Mouse (Mus musculus) cerebellum, adult 9-11 months (tissue): ENCODE data around the gene Fam57a.

Source experiments
- DNase-seq: peaks from one replicate; pipeline ENCODE4 v3.0.0; 2022

Fam57a gene

GRCm38 (mm10) chr11:76179495-76180145, at the start of gene Fam57a, which contains the start of gene Vps53:
Gene Fam57a, plus strand, starts transcription at chr11:76179671.
Gene Vps53, minus strand, starts transcription at chr11:76179647.
- peak; percentile 89 for DNase-seq

- no peak for DNase-seq
Observed at GRCm38 (mm10) chr11:76130859-76131258, 48.6 kb upstream of the Fam57a start.

- no peak for DNase-seq
Observed at GRCm38 (mm10) chr11:76135641-76136437, 43.6 kb upstream of the Fam57a start.

GRCm38 (mm10) chr11:76137996-76138395, 41.5 kb upstream of the Fam57a start:
- no peak for DNase-seq

- DNase-seq = no peak
Observed at GRCm38 (mm10) chr11:76144386-76144785, 35.1 kb upstream of the Fam57a start.

- no peak for DNase-seq
Observed at GRCm38 (mm10) chr11:76145169-76145568, 34.3 kb upstream of the Fam57a start.

DNA sequence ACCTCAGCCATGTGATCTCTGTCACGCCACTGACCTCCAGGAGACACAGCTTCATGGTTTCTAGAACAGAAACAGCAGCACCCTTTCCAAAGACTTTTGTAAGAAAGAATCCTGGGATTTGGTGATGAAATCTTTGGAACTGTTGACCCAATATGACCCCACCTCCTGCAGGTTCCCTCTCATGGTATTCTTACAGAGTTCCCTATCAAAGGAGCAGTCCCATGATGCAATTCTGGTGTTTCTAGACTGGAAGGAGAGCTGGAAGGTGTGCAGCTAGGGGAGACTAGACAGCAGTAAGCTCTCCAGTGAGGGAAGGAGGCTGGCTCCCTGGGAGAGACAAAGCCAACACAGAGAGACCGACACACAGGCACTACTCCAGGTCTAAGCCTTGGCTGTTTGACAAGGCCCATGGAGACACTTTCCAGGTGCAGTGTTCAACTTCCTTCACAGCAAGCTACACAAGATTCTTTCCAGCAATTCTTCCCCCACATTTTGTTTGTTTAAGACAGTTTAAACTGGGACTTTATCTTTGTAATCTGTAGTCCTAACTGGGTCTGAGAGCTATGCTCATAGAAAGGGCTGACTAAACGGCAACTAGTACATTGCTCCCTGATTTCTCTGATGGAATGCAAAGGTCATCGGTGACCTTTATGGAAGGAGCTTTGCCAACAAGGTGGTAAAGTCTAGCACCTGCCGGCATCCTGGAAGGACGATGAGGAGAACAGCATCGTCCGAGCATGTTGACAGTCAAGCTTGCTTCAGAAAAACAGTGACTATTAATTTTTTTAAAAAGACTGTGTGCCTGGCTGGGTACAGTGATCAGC, 33.1 kb upstream of the Fam57a start:
- DNase-seq = peak; percentile 26

DNA sequence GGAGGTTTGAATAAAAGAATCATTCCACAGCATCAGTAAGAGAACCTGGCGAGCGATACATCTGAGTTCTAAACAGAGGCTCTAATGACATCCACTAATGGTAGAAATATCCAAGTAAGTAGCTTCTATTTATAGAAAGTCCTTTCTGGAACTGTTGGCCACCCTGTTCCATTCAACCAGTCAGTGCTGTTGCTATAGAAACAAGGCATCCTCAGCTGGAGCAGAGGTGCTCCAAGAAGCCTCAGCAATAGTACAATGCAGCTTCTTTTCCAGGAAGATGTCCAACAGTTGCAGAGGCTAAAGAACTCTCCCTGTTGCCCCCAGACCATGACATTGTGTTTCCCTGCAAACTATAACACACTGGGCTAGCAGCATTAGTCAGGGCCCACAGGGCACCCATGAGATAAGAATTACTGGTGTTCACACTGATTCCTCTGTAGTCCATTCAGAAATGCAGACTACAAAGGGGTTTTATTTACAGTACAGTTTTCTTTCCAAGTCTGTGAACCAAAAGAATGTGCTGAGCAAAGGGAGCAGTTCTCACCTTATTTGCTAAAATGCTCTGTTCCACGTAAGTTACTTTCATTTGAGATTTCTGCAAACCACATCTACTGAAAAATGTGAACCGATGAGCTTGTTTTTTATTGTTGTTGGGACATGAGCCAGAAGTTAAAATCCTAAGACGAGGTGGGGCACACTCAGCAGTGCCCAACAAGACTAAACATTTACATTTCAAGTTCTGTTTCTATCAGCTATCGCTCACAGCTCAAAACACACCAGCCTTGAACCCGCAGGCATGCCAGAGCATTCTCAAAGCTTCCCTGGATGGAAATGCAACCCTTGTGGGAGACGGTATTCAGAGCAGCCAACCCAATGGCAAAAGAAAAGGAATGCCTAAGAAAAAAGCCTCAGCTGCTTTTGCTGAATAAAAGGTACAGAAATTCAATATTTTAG, 31.1 kb upstream of the Fam57a start:
- DNase-seq = no peak

DNA sequence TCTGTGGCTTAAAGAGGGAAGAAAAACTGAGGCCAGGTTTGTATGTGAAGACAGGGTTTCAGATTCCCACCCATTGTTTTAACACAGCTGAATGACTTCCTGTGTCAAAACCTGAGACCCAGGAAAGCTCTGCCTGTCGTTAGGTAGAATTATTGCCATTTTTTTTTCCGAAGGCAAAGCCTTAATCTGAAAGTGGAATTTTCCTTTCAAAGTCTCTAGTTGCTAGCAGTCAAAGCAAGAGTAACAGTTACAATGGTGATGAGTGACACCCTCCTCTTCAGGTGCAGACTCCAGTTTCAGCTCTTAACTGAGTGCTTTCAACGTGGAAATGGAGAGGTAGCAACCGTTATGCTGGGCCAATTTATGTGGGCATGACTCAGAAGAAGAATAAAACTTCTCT, 28.5 kb upstream of the Fam57a start:
- no peak for DNase-seq

DNA sequence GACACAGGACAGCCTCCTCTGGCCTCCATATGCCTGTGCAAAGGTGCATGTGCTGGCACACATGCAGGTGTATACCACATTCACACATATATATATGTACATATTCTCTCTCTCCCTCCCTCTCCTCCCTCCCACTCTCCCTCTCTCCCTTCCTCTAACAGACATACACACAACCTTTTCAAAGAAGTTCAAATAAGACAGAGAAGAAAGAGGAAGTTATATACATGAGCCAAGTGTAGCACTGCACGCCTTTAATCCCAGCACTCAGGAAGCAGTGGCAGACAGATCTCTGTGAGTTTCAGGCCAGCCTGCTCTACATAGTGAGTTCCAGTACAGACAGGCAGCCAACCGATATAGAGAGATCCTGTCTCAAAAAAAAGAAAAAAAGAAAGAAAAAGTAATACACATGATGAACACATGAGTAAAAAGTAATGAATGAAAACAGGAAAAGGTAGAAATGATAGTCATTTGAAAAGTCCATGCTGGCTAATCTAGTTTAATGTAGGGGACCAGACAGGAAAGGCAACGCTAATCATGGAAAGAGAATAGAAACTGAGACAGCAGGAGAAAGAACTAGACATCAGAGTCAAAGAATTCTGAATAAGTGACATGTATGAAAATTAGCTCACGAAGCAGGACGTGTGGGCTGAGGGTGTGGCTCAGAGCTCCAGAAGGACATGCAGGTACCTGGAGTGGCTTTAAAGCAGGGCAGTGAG, 26.1 kb upstream of the Fam57a start:
- no peak for DNase-seq

DNA sequence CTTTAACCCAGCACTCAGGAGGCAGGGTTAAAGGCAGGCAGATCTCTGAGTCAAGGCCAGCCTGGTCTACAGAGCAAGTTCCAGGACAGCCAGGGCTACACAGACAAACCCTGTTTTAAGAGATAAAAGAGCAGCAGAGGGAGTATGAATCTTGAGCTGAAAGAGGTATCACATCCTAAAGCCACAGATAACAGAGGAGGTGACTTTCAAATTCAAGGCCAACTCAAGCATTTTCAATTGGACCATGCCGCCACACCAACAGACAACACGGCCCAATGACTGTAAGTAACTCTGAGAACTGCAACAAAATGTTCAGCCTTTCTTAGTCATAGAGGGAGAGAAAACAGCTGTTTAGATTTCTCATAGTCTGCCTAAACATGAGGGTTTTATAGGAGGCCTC, 25.3 kb upstream of the Fam57a start:
- DNase-seq = no peak

DNA sequence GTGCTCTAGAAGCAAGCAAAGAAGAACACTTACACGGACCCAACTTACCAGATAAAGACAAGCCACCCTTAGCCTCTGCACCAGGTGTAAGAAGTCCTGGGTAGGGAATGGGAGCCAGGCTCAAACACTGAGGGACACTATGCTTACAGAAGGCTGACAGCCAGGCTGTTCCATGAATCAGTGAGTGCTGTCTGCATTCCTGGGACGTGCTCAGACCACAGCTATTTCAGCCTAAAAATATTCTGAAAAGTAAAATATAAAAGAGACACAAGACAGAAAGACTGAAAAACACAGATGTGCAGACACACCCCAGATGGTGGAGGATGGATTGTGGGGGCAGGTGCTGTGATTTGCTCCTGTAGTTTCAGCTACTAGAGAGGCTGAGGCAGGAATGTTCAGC, 24.6 kb upstream of the Fam57a start:
- DNase-seq = no peak

GRCm38 (mm10) chr11:76158375-76158774, 21.1 kb upstream of the Fam57a start:
- no peak for DNase-seq

- no peak for DNase-seq
Observed at GRCm38 (mm10) chr11:76160251-76160650, 19.2 kb upstream of the Fam57a start.

DNA sequence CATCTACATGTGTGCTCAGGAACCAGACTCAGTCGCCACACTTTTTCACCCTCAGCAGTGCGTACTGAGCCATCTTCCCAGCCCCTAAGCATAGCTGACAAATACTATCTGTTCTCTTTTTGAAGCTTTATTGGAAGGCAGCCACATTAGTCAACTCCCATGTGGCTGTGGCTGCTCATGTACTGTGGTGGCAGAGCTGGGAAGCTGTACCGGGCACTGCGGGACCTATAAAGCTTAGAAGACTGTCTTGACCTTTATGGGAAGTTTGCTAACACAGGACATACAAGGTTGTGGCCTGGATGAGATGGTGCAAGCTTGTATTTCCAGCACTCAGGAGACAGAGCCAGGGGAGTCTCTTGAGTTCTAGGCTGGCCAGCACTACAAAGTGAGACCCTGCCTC, 12.8 kb upstream of the Fam57a start:
- DNase-seq = no peak

DNA sequence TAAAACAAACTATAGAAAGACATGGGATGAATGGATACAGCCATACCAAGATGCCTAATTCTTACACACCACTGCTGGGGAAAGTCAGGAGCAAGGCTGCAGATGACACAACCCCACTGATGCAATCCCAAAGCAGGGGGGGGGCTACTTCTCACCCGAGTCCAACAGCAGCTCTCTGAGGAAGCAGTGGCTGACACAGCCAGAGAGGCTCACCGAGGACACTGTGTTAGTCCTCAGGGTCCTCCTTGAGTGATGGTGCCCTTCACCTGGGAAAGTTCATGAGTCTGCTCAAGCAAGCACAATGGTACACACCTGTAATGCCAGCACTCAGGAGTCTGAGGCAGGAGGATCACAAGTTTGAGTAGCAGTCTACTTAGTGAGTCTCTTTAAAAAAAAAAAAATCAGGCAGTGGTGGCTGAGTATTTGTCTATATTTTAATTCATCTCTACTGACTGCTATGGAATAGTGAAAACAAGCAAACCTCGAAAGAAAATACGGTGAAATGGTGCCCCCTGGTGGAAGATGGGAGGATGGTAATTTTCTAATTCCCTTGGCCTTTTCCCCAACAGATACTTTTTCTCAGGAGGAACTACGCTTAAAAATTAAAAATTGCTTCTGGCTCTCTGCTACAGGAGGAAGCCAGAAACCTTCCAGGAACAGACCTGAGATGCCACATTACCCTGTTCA, 12.2 kb upstream of the Fam57a start:
- DNase-seq = peak; percentile 64

DNA sequence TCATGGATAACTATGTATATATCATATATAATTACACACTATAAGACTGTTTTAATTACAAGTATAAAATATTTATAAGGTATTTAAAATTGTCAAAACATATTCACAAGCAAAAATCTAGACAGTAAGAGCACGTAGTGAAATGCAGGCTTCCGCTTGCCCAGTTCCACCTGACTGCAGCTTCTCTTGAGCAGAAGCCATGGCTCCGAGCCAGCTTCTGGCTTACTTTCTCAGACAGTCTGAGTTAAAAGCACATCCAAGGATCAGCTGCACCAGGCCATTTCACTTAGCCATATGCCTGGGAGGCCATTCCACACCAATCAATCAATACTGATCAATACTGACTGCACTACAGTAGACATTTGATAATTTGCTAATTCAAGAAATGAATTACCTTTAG, 10.5 kb upstream of the Fam57a start:
- peak; percentile 43 for DNase-seq

DNA sequence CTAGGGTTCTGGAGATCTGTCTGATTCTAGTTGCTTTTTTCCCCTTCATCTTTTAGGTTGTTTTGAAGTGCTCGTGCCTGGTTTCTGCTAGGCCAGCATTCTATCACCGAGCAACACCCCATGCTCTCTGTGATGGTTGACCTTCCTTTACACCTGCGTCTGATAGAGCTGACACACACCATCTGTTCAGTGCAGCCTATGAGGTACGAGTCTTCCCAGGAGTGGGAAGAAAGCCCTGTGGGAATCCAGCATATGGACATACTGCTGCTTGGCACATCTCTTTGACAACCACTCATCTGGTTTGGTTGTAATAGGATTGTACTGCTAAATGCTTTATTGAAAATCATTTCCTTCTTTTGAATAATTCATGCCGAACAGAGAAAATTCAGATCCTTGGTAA, 9.3 kb upstream of the Fam57a start:
- DNase-seq = peak; percentile 77

GRCm38 (mm10) chr11:76178726-76179494, 561 bp upstream of the Fam57a start:
- DNase-seq = peak; percentile 40

GRCm38 (mm10) chr11:76180146-76180540, 672 bp downstream of the Fam57a start:
- no peak for DNase-seq
